Mouse (Mus musculus): ENCODE results near the gene Fam118a. TPM values are rescaled to one million over a fixed set of nuclear protein-coding genes. Genes with fewer than 3 reads are reported as not detected.

The Fam118a gene
- polyA plus RNA-seq, 1 experiment from 2014 or later, result 30.4 TPM

DNA sequence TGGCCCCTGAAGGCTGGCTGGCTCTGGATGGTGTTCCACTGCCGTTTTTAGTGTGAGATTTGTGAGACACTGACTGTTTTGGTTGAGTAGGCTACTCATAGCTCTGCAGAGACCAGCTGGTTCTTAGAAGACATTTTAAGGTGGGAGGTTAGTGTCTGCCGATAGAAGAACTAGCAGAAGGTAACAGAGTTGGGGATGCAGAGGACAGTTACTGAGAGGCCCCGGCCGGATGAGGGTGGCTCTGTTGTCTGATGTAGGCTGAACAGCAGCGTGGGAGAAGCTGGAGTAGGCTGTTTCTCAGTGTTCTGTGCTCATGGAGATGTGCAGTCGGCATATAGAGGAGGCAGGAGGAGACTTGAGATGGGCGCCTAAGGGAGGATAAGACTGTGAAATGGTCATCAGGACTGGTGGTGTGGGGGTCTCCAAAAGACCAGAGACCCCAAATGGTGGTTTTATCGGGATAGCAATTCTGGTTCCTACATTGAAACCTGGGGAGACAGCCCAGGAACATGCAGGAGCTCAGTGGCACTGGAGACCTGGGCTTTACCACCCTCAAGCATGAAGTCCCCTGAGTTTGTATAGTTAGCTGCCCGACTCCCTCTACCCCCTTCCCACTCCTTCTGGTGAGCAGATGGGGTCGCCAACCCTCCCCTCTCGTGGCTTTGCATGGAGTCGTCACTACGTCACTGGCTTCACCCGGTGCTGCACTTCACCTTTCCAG, 17.6 kb downstream of the Fam118a start:
- Histone ChIP-seq H3K4me2 (no peak overlapping the region), H3K27me3 (replicated peaks) (no peaks in the 10 kb centered on the region), H3K9me3 (no peaks in the 10 kb centered on the region), H3K4me3 (replicated peaks) (no peak overlapping the region), H3K36me3 (peaks cover 27% of the 10 kb centered on the region), H3K27ac (no peak overlapping the region), H3K9ac (no peak overlapping the region), H3K4me1 (peaks cover 10% of the 10 kb centered on the region; the same call in 1 of the 2 replicates)
- no peak for ATAC-seq (ENCODE audit: insufficient read depth, low FRiP score, low read depth)
- WGBS, result 88% methylated on average over 14 of the region's 14 CpGs

- Histone ChIP-seq H3K4me2 (no peak overlapping the region), H3K9ac (no peak overlapping the region), H3K27ac (no peak overlapping the region), H3K4me3 (replicated peaks) (no peak overlapping the region), H3K27me3 (replicated peaks) (no peaks in the 10 kb centered on the region), H3K4me1 (0 out of 2 replicates have a peak, but pooled peaks cover 6% of the 10 kb centered on the region), H3K9me3 (no peaks in the 10 kb centered on the region), H3K36me3 (peaks cover 36% of the 10 kb centered on the region)
- 84% methylated on average over 4 of the region's 4 CpGs for WGBS
- no peak for ATAC-seq (ENCODE audit: insufficient read depth, low FRiP score, low read depth)
These were observed 19.1 kb downstream of the Fam118a start for GRCm38 (mm10) chr15:85047865-85048264.

GRCm38 (mm10) chr15:85049758-85050157, 21.0 kb downstream of the Fam118a start:
- no peaks in the 10 kb centered on the region for H3K27me3 ChIP-seq (replicated peaks)
- H3K4me2 ChIP-seq, result no peak overlapping the region
- 93% methylated on average over 1 of the region's 1 CpGs for WGBS
- no peaks in the 10 kb centered on the region for H3K4me1 ChIP-seq
- no peak overlapping the region for H3K4me3 ChIP-seq (replicated peaks)
- no peak overlapping the region for H3K9ac ChIP-seq
- peaks cover 48% of the 10 kb centered on the region for H3K36me3 ChIP-seq
- ATAC-seq (ENCODE audit: insufficient read depth, low FRiP score, low read depth), result peak; percentile 53; the same call in 1 of the 2 replicates
- no peaks in the 10 kb centered on the region for H3K9me3 ChIP-seq
- no peak overlapping the region for H3K27ac ChIP-seq

GRCm38 (mm10) chr15:85054098-85054497, 25.4 kb downstream of the Fam118a start:
- Histone ChIP-seq H3K36me3 (peaks cover 37% of the 10 kb centered on the region), H3K27me3 (replicated peaks) (no peaks in the 10 kb centered on the region), H3K4me1 (no peaks in the 10 kb centered on the region), H3K4me2 (no peak overlapping the region), H3K9ac (no peak overlapping the region), H3K27ac (no peak overlapping the region), H3K4me3 (replicated peaks) (no peak overlapping the region), H3K9me3 (no peaks in the 10 kb centered on the region)
- WGBS, result 92% methylated on average over 3 of the region's 3 CpGs
- ATAC-seq (ENCODE audit: insufficient read depth, low FRiP score, low read depth), result no peak

GRCm38 (mm10) chr15:85055186-85055585, 26.4 kb downstream of the Fam118a start:
- no peak overlapping the region for H3K4me2 ChIP-seq
- ATAC-seq (ENCODE audit: insufficient read depth, low FRiP score, low read depth), result no peak
- peaks cover 31% of the 10 kb centered on the region for H3K36me3 ChIP-seq
- no peak overlapping the region for H3K9ac ChIP-seq
- 85% methylated on average over 4 of the region's 4 CpGs for WGBS
- no peak overlapping the region for H3K4me3 ChIP-seq (replicated peaks)
- no peaks in the 10 kb centered on the region for H3K9me3 ChIP-seq
- no peaks in the 10 kb centered on the region for H3K27me3 ChIP-seq (replicated peaks)
- no peak overlapping the region for H3K27ac ChIP-seq
- no peaks in the 10 kb centered on the region for H3K4me1 ChIP-seq

DNA sequence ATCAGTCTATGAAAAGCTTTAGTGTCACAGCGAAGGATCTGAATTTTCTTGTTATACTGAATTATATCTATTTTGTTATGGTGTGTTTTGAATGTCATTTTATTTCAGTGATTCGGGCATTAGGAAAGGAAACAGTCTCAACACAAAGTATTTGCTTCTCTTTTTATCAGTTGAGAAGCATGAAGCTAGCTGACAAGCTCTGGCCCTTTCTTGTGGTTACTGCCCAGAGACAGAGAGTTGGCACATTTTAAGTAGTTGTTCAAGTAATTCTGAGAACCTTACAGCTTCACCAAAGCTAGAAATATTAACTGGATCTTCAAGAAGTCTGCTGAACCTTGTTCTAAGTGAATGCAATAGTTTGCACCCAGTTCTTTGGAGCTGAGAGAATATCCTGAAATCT, 34.7 kb downstream of the Fam118a start:
- ATAC-seq (ENCODE audit: insufficient read depth, low FRiP score, low read depth), result no peak
- Histone ChIP-seq H3K9ac (no peak overlapping the region), H3K27ac (no peak overlapping the region), H3K36me3 (peaks cover 5% of the 10 kb centered on the region), H3K9me3 (no peaks in the 10 kb centered on the region), H3K4me3 (replicated peaks) (no peak overlapping the region), H3K27me3 (replicated peaks) (no peaks in the 10 kb centered on the region), H3K4me1 (no peaks in the 10 kb centered on the region), H3K4me2 (no peak overlapping the region)
- WGBS, result 91% methylated on average over 2 of the region's 2 CpGs

DNA sequence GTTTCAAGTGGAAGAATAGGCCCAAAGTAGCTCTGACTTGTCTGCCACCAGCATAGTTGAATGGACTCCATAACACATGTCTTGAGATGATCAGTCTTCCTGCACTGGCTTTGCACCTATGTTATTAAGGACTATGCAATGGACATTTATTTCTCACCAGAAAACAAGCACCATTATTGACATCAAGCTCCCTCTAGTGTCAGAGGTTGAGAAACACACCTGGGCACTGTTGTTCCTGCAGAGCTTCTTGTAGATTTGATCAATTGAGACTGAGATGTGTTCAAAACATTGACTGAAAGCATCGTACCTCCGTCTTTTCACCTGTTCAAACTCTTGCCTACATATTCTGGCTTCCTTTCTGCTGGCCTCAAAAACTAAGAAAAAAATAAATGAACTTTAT, 41.8 kb downstream of the Fam118a start:
- no peaks in the 10 kb centered on the region for H3K9me3 ChIP-seq
- no peak overlapping the region for H3K4me3 ChIP-seq (replicated peaks)
- no peak overlapping the region for H3K9ac ChIP-seq
- no peak overlapping the region for H3K27ac ChIP-seq
- H3K36me3 ChIP-seq, result no peaks in the 10 kb centered on the region
- H3K4me2 ChIP-seq, result no peak overlapping the region
- no peaks in the 10 kb centered on the region for H3K4me1 ChIP-seq
- H3K27me3 ChIP-seq (replicated peaks), result no peaks in the 10 kb centered on the region
- WGBS, result 18% methylated on average over 2 of the region's 2 CpGs
- ATAC-seq (ENCODE audit: insufficient read depth, low FRiP score, low read depth), result no peak

DNA sequence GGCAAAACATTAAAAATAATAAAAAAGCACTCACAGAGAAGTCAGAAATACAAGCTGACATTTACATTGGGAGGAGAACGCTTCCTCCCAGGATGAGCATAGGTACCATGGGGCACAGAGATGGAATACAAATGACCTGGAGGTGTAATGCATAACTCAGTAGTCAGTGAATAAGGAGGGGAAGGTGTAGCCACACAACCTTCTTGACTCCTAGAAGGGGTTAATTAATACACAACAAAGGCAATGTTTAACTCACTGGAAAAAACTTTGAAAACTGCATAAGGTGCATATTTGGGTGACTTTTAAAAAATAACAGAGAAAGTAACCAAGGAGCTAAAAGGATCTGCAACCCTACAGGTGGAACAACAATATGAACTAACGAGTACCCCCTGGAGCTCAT, 43.9 kb downstream of the Fam118a start:
- H3K4me3 ChIP-seq (replicated peaks), result no peak overlapping the region
- ATAC-seq (ENCODE audit: insufficient read depth, low FRiP score, low read depth), result no peak
- no peaks in the 10 kb centered on the region for H3K36me3 ChIP-seq
- 79% methylated on average over 2 of the region's 2 CpGs for WGBS
- H3K4me2 ChIP-seq, result no peak overlapping the region
- H3K9ac ChIP-seq, result no peak overlapping the region
- no peaks in the 10 kb centered on the region for H3K4me1 ChIP-seq
- H3K27ac ChIP-seq, result no peak overlapping the region
- H3K27me3 ChIP-seq (replicated peaks), result no peaks in the 10 kb centered on the region
- no peaks in the 10 kb centered on the region for H3K9me3 ChIP-seq

GRCm38 (mm10) chr15:85085641-85086040, 56.9 kb downstream of the Fam118a start:
- H3K9ac ChIP-seq, result no peak overlapping the region
- H3K4me3 ChIP-seq (replicated peaks), result no peak overlapping the region
- H3K27me3 ChIP-seq (replicated peaks), result no peaks in the 10 kb centered on the region
- H3K4me1 ChIP-seq, result no peaks in the 10 kb centered on the region
- ATAC-seq (ENCODE audit: insufficient read depth, low FRiP score, low read depth), result no peak
- no peak overlapping the region for H3K27ac ChIP-seq
- WGBS, result 56% methylated on average over 1 of the region's 1 CpGs
- no peak overlapping the region for H3K4me2 ChIP-seq
- no peaks in the 10 kb centered on the region for H3K9me3 ChIP-seq
- no peaks in the 10 kb centered on the region for H3K36me3 ChIP-seq

Other genes starting within 250 kb of the Fam118a start
- 0.58 and 0.65 TPM in 2 replicates for gene Phf21b, start 172.9 kb upstream of the Fam118a start, polyA plus RNA-seq (2015; fragmentation: Nextera tagmentation; extraction: Ambion mirVana)
- gene Gm29666, start 108.9 kb upstream of the Fam118a start, polyA plus RNA-seq (2015; fragmentation: Nextera tagmentation; extraction: Ambion mirVana), result 0.64 and 0.77 TPM in 2 replicates
- gene Nup50, start 105.5 kb upstream of the Fam118a start, polyA plus RNA-seq (2015; fragmentation: Nextera tagmentation; extraction: Ambion mirVana), result 33.8 and 35.5 TPM in 2 replicates
- 13.7 and 16.2 TPM in 2 replicates for gene 5031439G07Rik, start 40.4 kb upstream of the Fam118a start, polyA plus RNA-seq (2015; fragmentation: Nextera tagmentation; extraction: Ambion mirVana)
- gene Upk3a, start 11.8 kb upstream of the Fam118a start, polyA plus RNA-seq (2015; fragmentation: Nextera tagmentation; extraction: Ambion mirVana), result 6.8 and 8.6 TPM in 2 replicates
- gene Smc1b, start 103.0 kb downstream of the Fam118a start, polyA plus RNA-seq (2015; fragmentation: Nextera tagmentation; extraction: Ambion mirVana), result 0.15 and 0.18 TPM in 2 replicates
- 0.08 and 0.26 TPM in 2 replicates for gene Ribc2, start 103.1 kb downstream of the Fam118a start, polyA plus RNA-seq (2015; fragmentation: Nextera tagmentation; extraction: Ambion mirVana)
- 209 and 235 TPM in 2 replicates for gene Fbln1, start 177.0 kb downstream of the Fam118a start, polyA plus RNA-seq (2015; fragmentation: Nextera tagmentation; extraction: Ambion mirVana)